Mouse (Mus musculus) spleen, adult 12 weeks (tissue): ENCODE data around the gene Atp1b3.
"Not testable (repeated sequence)": the region's sequence is repeated elsewhere in the genome, so short reads cannot be mapped to it uniquely, and the experiment has no call there.

Experiments
- DNase-seq: peaks from one replicate; pipeline ENCODE4 v3.0.0; 2022; ENCODE audit warnings: low spot score

The Atp1b3 gene

GRCm38 (mm10) chr9:96363581-96364140, 581 bp downstream of the Atp1b3 start:
- peak; percentile 64 for DNase-seq

- no peak for DNase-seq
Observed at GRCm38 (mm10) chr9:96360056-96360455, 4.2 kb downstream of the Atp1b3 start.

- peak; percentile 64 for DNase-seq
Observed at GRCm38 (mm10) chr9:96353799-96354198, 10.4 kb downstream of the Atp1b3 start.

GRCm38 (mm10) chr9:96353121-96353769, 11.0 kb downstream of the Atp1b3 start:
- no peak for DNase-seq

GRCm38 (mm10) chr9:96351771-96352170, 12.5 kb downstream of the Atp1b3 start:
- not testable (repeated sequence) for DNase-seq

DNA sequence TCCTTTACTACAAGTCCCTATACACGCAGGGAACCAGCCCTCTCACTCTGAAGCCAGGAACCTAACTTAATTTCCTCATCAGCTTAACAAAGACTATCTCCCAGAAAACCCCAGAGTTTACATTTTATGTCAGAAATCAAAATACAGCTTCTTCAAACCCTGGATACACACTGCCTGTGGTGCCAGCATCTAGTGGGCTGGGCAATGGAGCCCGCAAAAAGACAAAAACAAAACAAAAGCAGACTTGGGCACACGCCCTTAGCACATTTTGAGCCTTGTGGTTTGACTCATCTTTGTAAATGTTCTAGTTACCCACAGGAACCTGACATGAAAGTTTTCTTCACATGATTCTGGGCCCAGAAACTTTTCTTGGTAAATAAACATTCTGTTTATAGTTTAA, 13.8 kb downstream of the Atp1b3 start:
- DNase-seq = no peak

- DNase-seq = peak; percentile 25
Observed at GRCm38 (mm10) chr9:96350010-96350409, 14.2 kb downstream of the Atp1b3 start.

GRCm38 (mm10) chr9:96348885-96349284, 15.4 kb downstream of the Atp1b3 start:
- DNase-seq = no peak

DNA sequence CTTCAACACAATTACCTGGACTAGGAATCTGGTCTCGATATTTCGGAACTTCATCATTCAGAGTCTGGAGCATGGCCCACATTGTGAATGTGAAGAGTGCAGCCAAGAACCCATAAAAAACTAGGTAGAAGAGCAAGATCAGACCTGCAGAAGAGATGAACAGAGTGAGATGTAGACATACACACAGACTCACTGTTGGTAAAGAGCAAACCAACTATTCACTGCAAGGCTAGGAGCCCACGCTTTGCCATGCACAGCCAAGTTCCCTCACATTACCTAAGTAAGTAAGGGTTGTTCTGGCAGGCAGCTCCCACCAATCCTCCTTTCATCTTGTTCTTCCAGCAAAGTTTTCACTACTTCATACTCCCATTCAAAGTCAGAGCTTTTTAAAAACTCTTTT, 18.5 kb downstream of the Atp1b3 start:
- no peak for DNase-seq

DNA sequence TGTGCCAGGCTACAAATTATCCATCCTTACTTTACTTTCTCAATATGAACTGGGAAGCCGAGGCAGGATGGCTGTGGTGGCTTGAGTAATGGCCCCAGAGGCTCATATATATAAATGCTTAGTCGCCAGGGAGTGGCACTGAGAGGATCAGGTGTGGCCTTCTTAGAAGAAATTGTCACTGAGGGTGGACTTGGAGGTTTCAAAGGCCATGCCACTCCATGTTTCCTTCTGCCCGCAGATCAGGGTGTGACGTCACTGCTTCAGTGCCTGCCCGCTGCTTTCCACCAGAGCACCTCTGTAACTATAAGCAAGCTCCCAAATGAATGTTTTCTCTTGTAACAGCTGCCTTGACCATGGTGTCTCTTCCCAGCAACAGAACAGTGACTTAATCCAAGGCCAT, 33.1 kb downstream of the Atp1b3 start:
- no peak for DNase-seq

GRCm38 (mm10) chr9:96328226-96328625, 36.0 kb downstream of the Atp1b3 start:
- no peak for DNase-seq

DNA sequence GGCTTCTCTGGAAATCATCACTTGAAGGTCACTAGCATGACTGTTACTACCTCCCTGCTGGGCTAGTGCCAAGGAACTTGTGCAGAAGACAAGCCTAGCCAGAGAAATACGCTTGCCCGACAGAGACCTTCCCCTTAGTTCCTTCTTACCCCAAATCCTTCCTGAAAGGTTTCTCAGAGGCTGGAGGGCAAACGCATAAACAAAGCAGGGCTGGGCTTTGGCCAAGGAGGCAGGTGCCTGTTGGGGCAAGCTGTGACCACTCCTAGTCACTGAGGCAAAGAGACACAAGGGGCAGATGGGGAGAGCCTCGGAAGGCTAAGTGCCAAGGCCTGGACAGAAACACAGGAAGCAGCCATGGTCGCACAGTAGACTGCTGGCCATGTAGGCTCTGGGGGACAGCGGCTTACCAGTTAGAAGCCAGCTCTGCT, 37.7 kb downstream of the Atp1b3 start:
- no peak for DNase-seq

DNA sequence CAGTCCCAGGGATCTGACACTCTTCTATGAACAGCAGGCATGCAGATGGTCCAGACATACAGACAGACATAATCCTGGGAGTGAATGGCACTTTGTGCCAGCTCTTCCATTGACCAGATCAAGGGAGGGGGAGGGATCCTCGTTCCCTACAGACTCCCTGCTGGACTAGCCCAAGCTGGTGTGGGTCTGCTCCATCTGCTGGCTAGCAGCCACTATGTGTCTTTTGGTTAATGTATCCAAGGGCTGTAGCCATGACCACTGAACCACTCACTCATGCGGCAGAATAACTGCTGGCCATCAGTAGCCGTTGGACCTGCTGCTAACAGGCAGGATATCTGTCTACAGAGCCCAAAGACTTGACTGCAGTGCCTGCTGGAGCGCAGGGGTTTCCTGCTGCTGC, 39.7 kb downstream of the Atp1b3 start:
- no peak for DNase-seq

- DNase-seq = no peak
Observed at GRCm38 (mm10) chr9:96322411-96323152, 41.7 kb downstream of the Atp1b3 start.

GRCm38 (mm10) chr9:96320551-96320980, 43.7 kb downstream of the Atp1b3 start:
- DNase-seq = no peak

DNA sequence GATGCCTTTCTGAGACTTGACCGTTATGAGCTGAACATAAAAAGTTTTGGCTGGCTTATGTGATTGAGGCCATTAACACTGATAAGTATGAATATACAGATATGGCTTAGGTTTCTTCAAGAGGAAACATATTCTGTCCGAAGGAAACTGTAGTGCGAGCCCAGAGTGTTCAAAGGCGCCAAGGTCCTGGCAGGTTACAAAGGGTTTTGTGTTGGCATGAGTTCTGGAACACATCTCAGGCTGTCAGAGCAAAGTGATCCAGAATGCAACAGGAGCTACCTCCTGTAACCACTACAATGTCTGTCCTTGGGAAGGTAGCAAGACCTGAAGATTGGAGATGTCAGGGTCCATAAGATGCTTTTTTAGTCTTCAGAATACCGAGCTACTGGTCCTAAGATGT, 44.9 kb downstream of the Atp1b3 start:
- DNase-seq = no peak

DNA sequence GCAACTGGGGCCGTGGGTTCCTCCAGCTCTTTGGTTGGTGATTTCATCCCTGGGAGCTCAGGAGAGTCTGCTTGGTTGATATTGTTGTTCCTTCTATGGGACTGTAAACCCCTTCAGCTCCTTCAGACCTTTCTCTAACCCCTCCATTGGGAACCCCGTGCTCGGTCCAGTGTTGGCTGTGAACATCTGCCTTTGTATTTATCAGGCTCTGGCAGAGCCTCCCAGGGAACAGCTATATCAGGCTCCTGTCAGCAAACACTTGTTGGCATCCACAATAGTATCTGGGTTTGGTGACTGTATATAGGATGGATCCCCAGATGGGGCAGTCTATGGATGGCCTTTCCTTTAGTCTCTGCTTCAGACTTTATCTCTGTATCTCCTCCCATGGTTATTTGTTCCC, 52.2 kb downstream of the Atp1b3 start:
- no peak for DNase-seq

DNA sequence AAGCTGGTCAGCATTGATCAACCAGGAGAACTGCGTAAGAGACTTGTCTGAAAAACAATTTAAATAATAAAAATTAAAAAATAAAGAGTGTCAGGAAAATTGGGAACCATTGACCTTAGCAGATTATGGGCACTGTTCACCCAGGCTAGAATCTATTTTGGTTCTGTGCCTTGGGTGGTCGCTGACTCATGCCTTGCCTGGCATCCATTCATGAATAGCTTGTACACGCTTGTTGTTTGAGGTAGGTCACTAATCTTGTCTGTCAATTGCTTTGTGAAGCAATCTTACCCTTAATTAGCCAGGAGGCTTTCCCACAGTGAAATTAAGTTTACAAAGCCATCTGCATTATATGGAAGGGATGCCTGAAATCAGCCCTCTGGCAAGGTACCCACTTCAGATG, 55.4 kb downstream of the Atp1b3 start:
- no peak for DNase-seq

- no peak for DNase-seq
Observed at GRCm38 (mm10) chr9:96299324-96300008, 64.8 kb downstream of the Atp1b3 start.

- no peak for DNase-seq
Observed at GRCm38 (mm10) chr9:96292144-96292543, 72.1 kb downstream of the Atp1b3 start.

DNA sequence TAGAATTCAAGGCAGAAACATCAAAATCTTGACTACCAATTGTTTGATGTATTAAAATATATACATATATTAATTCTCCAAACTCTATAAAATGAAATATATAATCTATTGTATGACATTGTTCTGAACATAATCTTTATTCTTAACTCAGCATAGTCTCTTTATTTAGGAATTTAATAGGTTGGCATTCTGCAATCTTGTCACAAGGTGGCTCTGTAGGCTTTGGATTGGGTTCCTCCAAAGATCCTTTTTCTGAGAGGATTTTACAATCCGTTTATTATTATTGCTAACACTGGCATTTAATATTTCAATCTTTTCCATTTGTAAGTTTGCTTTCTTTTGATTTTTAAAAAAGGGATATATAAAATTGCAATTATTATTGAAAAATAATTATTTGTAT, 79.3 kb downstream of the Atp1b3 start:
- DNase-seq = no peak
